Comparison of ENCODE assay signal across 10 mouse cellular contexts in genomic region chr5:92499378-92499777, GRCm38 (mm10). TPM values are rescaled to one million over a fixed set of nuclear protein-coding genes. Genes with fewer than 3 reads are reported as not detected.
DNase-seq lines count a peak whose midpoint lies in the region; ATAC-seq lines count a peak whose summit lies in the region.
"Had no signal": no experiment of that assay in that cellular context is flagged by ENCODE, and none has a peak within 500 bp of the region (broad histone marks: within the 10 kb centered on the region; RNA-seq: fewer than 3 reads in every experiment).

No protein-coding gene starts in this region.

- no peak overlapping the region for H3K4me2 ChIP-seq in hindbrain, embryonic 16.5 days (ENCODE audit: low read length)
- H3K4me2 ChIP-seq: limb, embryonic 12.5 days had no signal

- no peak for DNase-seq in hindbrain, embryonic 10.5 days (ENCODE audit: low spot score)
- DNase-seq in CD4-positive helper T cell, adult 2 months (ENCODE audit: low read depth, low spot score), result peak; percentile 46
- peak; percentile 69 for DNase-seq in T-cell, adult 2 months (ENCODE audit: low spot score)
- no peak for DNase-seq in layer of hippocampus, adult 9-11 months
- no peak for DNase-seq in adrenal gland, postnatal 4 days (ENCODE audit: low spot score in 2 of 2)
- DNase-seq in urinary bladder, adult 18-20 months (ENCODE audit: low spot score in 2 of 2), result no peak

- H3K4me3 ChIP-seq in hindbrain, embryonic 10.5 days, result no peak overlapping the region
- H3K4me3 ChIP-seq in hindbrain, embryonic 16.5 days (ENCODE audit: low read length), result no peak overlapping the region
- no peak overlapping the region for H3K4me3 ChIP-seq in macrophage (ENCODE audit: inconsistent target)
- H3K4me3 ChIP-seq: erythroblast, embryonic 14.5 days; limb, embryonic 12.5 days had no signal

- H3K79me2 ChIP-seq in macrophage (ENCODE audit: inconsistent target), result peaks cover 94% of the 10 kb centered on the region

- H3K4me1 ChIP-seq in hindbrain, embryonic 10.5 days (replicated peaks), result peaks cover 44% of the 10 kb centered on the region
- peaks cover 24% of the 10 kb centered on the region for H3K4me1 ChIP-seq in hindbrain, embryonic 16.5 days (ENCODE audit: control insufficient read depth, insufficient read depth, low read depth, low read length)

- no peaks in the 10 kb centered on the region for H3K27me3 ChIP-seq in hindbrain, embryonic 10.5 days (ENCODE audit: insufficient read depth, poor library complexity, severe bottlenecking)
- no peaks in the 10 kb centered on the region for H3K27me3 ChIP-seq in hindbrain, embryonic 16.5 days (replicated peaks; ENCODE audit: control insufficient read depth, insufficient read depth, low read length)
- H3K27me3 ChIP-seq: limb, embryonic 12.5 days had no signal

- peak overlapping the region; percentile 56 for H3K27ac ChIP-seq in hindbrain, embryonic 10.5 days
- no peak overlapping the region for H3K27ac ChIP-seq in hindbrain, embryonic 16.5 days (ENCODE audit: low read depth, low read length)
- H3K27ac ChIP-seq in macrophage, result peak overlapping the region; percentile 53
- H3K27ac ChIP-seq: limb, embryonic 12.5 days had no signal

- no peak overlapping the region for H3K9ac ChIP-seq in hindbrain, embryonic 16.5 days (ENCODE audit: low read depth, low read length)
- H3K9ac ChIP-seq: limb, embryonic 12.5 days had no signal

- WGBS in hindbrain, embryonic 10.5 days, result 68% methylated on average over 3 of the region's 3 CpGs
- WGBS in hindbrain, embryonic 16.5 days, result 52% methylated on average over 3 of the region's 3 CpGs
- 17% methylated on average over 3 of the region's 3 CpGs for WGBS in macrophage (ENCODE audit: missing documents)

- H3K9me3 ChIP-seq in hindbrain, embryonic 10.5 days, result no peaks in the 10 kb centered on the region
- no peaks in the 10 kb centered on the region for H3K9me3 ChIP-seq in hindbrain, embryonic 16.5 days (ENCODE audit: control insufficient read depth, low read length)
- H3K9me3 ChIP-seq: limb, embryonic 12.5 days had no signal

- ATAC-seq in hindbrain, embryonic 16.5 days, result no peak

- peaks cover 3% of the 10 kb centered on the region for H3K36me3 ChIP-seq in hindbrain, embryonic 10.5 days
- H3K36me3 ChIP-seq in hindbrain, embryonic 16.5 days (ENCODE audit: control insufficient read depth, insufficient read depth, low read length), result no peaks in the 10 kb centered on the region
- H3K36me3 ChIP-seq in macrophage (ENCODE audit: inconsistent target), result 0 out of 2 replicates have a peak, but pooled peaks cover 8% of the 10 kb centered on the region
- H3K36me3 ChIP-seq: limb, embryonic 12.5 days had no signal

RNA-seq across cellular contexts. Expression of gene Scarb2, which starts 7.3 kb away (rescaled TPM):
- 9.2 and 11.8 TPM in 2 replicates for polyA plus RNA-seq in hindbrain, embryonic 10.5 days (2016; fragmentation: Nextera tagmentation; extraction: Ambion mirVana)
- polyA plus RNA-seq in hindbrain, embryonic 16.5 days (2015; fragmentation: Nextera tagmentation; extraction: Ambion mirVana), result 23.1 and 23.5 TPM in 2 replicates
- total RNA-seq in macrophage (2018; cell fraction: chromatin; rRNA removed), result 10 to 100 TPM; 30.0 to 78.9 (median 60.9) TPM
- 100 to 1,000 TPM in 16 of 26 experiments, 10 to 100 TPM in 10; 59.4 to 206 (median 108) TPM for total RNA-seq in macrophage (2018; cell fraction: cytosol; rRNA removed)
- 100 to 1,000 TPM in 25 of 26 experiments, 10 to 100 TPM in 1; 84.3 to 218 (median 151) TPM for total RNA-seq in macrophage (2018; cell fraction: nucleus; rRNA removed)
- 93.3 to 161 TPM (median 147 TPM) in 3 replicates for polyA plus RNA-seq in macrophage (2018)
- total RNA-seq in adrenal gland, postnatal 4 days (2021), result 10 to 100 TPM; 75.9 to 87.0 TPM

RNA-seq across cellular contexts. Expression of gene Fam47e, which starts 55.5 kb away (rescaled TPM):
- polyA plus RNA-seq in hindbrain, embryonic 10.5 days (2016; fragmentation: Nextera tagmentation; extraction: Ambion mirVana), result 0.86 TPM in 1 of 2 replicates, not detected in the other
- polyA plus RNA-seq in hindbrain, embryonic 16.5 days (2015; fragmentation: Nextera tagmentation; extraction: Ambion mirVana), result 2.2 and 2.3 TPM in 2 replicates
- total RNA-seq in macrophage (2018; cell fraction: chromatin; rRNA removed), result not detected
- not detected for total RNA-seq in macrophage (2018; cell fraction: cytosol; rRNA removed)
- total RNA-seq in macrophage (2018; cell fraction: nucleus; rRNA removed), result not detected
- not detected in 3 replicates for polyA plus RNA-seq in macrophage (2018)
- total RNA-seq in adrenal gland, postnatal 4 days (2021), result under 1 TPM in 1 of 2 experiments, not detected in 1; 0.96 TPM
- polyA plus RNA-seq: erythroblast, embryonic 14.5 days; limb, embryonic 12.5 days had no signal

Comparison
In these comparisons a context has a peak if more than half of its experiments do, and no peak if none do; other contexts are left out.
1. DNase-seq: peak in CD4-positive helper T cell, adult 2 months (single experiment) and T-cell, adult 2 months (single experiment); none in hindbrain, embryonic 10.5 days (single experiment), layer of hippocampus, adult 9-11 months (single experiment), adrenal gland, postnatal 4 days (0 of 2) and urinary bladder, adult 18-20 months (0 of 2).